Mouse (Mus musculus) lung, adult 2 months (tissue): ENCODE data around the gene Prr19.

Source experiments
- CTCF ChIP-seq: fragments of 200-500 bp; IDR thresholded peaks from 2 replicates; pipeline ENCODE4 v1.5.1; 2011; ENCODE audit warnings: mild to moderate bottlenecking, low read length, control low read depth; ENCODE audit not compliant: insufficient read depth
- POLR2A ChIP-seq: fragments of 200-500 bp; IDR thresholded peaks from 2 replicates; pipeline ENCODE4 v1.6.1; 2011; ENCODE audit warnings: low read depth, mild to moderate bottlenecking, control low read depth, low read length, borderline replicate concordance; ENCODE audit errors: extremely low read depth

- TF ChIP-seq CTCF: peak; percentile 29; the same call in 1 of the 2 replicates
- peak; percentile 30; the same call in 1 of the 2 replicates for TF ChIP-seq POLR2A
These were observed 3.5 kb upstream of the Prr19 start, which contains the start of gene Pafah1b3 for GRCm38 (mm10) chr7:25297454-25298325.
